8 mouse cellular contexts compared by ENCODE assay signal in the genomic region with DNA sequence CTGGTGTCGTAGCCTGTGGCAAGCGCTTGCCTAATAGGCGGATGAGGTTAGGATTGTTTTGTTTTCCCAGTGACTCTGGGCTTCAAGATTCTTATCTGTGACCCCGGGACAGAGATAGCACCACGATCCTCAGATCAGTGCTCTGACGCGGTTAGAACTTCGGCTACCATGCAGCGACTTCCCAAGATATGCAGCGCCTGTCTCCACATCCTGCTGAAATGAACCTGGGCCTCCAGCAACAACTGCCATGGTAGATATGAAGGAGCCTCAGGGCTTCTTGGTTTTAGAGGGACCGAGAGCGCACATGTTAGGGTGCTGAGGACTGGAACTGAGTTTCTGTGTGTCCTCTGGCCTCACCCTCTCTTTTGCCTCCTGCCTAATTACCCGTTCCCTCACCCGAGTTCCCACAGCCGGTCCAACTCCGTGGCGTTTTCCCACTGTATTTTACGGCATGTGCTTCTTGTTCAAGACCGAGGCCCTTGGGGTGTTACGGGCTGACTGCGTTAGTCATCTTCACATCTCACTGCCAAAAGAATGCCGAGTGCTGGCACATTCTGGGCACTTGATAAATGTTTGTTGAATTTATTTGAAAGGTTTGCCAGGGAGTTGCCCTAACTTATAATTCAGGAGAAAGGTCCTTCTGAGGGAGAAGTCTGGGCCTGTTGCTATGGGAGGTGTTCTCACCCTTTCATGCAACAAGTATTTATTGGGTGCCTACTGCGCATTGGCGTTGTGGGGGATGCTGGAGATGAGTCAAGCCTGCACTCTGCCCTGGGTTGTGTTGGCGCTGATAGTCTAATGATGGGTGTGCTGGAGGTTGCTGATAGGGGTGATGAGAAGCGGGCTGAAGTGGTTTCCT. TPM values are rescaled to one million over a fixed set of nuclear protein-coding genes. Genes with fewer than 3 reads are reported as not detected.
DNase-seq lines count a peak whose midpoint lies in the region; TF ChIP-seq lines count a peak whose summit lies in the region.

No protein-coding gene starts in this region.

- DNase-seq in ovary, adult 18-20 months (ENCODE audit: low spot score) = peak; percentile 64
- DNase-seq in ovary, postnatal 10 days (ENCODE audit: low spot score) = no peak
- DNase-seq in lung, adult 18-20 months = peak; percentile 77 to 81
- DNase-seq in urinary bladder, postnatal 36 days (ENCODE audit: low spot score in 2 of 2) = peak; percentile 69 to 81
- DNase-seq in hindbrain, embryonic 10.5 days (ENCODE audit: low spot score) = no peak
- DNase-seq in gastrocnemius, postnatal 4 days (ENCODE audit: low spot score in 2 of 2) = no peak
- no peak for DNase-seq in layer of hippocampus, adult 9-10 months (ENCODE audit: low spot score)

- H3K27me3 ChIP-seq in hindbrain, embryonic 10.5 days (ENCODE audit: insufficient read depth, poor library complexity, severe bottlenecking) = no peaks in the 10 kb centered on the region

- peak overlapping the region; percentile 31; the same call in 1 of the 2 replicates for H3K27ac ChIP-seq in embryonic fibroblast, embryonic 13.5 days (ENCODE audit: insufficient read depth, low read length)
- no peak overlapping the region for H3K27ac ChIP-seq in hindbrain, embryonic 10.5 days

- H3K4me3 ChIP-seq in embryonic fibroblast, embryonic 13.5 days (ENCODE audit: insufficient read depth, low read length) = no peak overlapping the region
- no peak overlapping the region for H3K4me3 ChIP-seq in hindbrain, embryonic 10.5 days

- H3K36me3 ChIP-seq in hindbrain, embryonic 10.5 days = no peaks in the 10 kb centered on the region

- no peak for TF ChIP-seq POLR2A in embryonic fibroblast, embryonic 13.5 days (IDR thresholded peaks at IDR 0.05; ENCODE audit: low read depth, low read length)

- H3K9me3 ChIP-seq in hindbrain, embryonic 10.5 days = no peaks in the 10 kb centered on the region

- no peaks in the 10 kb centered on the region; the same call in 1 of the 2 replicates for H3K4me1 ChIP-seq in embryonic fibroblast, embryonic 13.5 days (ENCODE audit: control insufficient read depth, insufficient read depth, low read length)
- H3K4me1 ChIP-seq in hindbrain, embryonic 10.5 days (replicated peaks) = no peaks in the 10 kb centered on the region

- no peak for TF ChIP-seq CTCF in embryonic fibroblast, embryonic 13.5 days (IDR thresholded peaks at IDR 0.05; ENCODE audit: borderline replicate concordance, insufficient read depth, low read length)

- 84% methylated on average over 26 of the region's 26 CpGs for WGBS in hindbrain, embryonic 10.5 days

RNA-seq across cellular contexts. Expression of gene Aff1, which starts 45.3 kb away (rescaled TPM):
- polyA plus RNA-seq in embryonic fibroblast, embryonic 13.5 days (2011; ENCODE audit: insufficient read length, low read depth, missing spikeins) = 50.1 and 56.7 TPM in 2 replicates
- polyA plus RNA-seq in hindbrain, embryonic 10.5 days (2016; fragmentation: Nextera tagmentation; extraction: Ambion mirVana) = 5.7 and 6.5 TPM in 2 replicates
- total RNA-seq in gastrocnemius, postnatal 4 days (2021) = 10 to 100 TPM; 28.4 to 30.5 TPM

Comparison
In these comparisons a context has a peak if more than half of its experiments do, and no peak if none do; other contexts are left out.
1. DNase-seq: peak in ovary, adult 18-20 months (single experiment), lung, adult 18-20 months (2 of 2) and urinary bladder, postnatal 36 days (2 of 2); none in ovary, postnatal 10 days (single experiment), hindbrain, embryonic 10.5 days (single experiment), gastrocnemius, postnatal 4 days (0 of 2) and layer of hippocampus, adult 9-10 months (single experiment).